Mouse (Mus musculus) spleen, embryonic (tissue): ENCODE data around the gene Hipk2.

Experiments used
- CTCF ChIA-PET: fragments of 350-600 bp; sonication (Branson Sonifier 250); formaldehyde crosslinking; loops from one replicate; lab custom pipeline; 2022; lab: Charles Lee

The Hipk2 gene

GRCm38 (mm10) chr6:38834727-38835126 lies 41.2 kb downstream of the Hipk2 start:
- CTCF ChIA-PET: no interaction called here

GRCm38 (mm10) chr6:38833721-38834120 lies 42.2 kb downstream of the Hipk2 start:
- CTCF ChIA-PET: no interaction called here

- CTCF ChIA-PET: no interaction called here
Observed at GRCm38 (mm10) chr6:38829452-38829851, 46.5 kb downstream of the Hipk2 start.

- CTCF ChIA-PET: no interaction called here
Observed at GRCm38 (mm10) chr6:38828211-38828610, 47.8 kb downstream of the Hipk2 start.

- CTCF ChIA-PET: no interaction called here
Observed at GRCm38 (mm10) chr6:38827435-38827834, 48.5 kb downstream of the Hipk2 start.

- CTCF ChIA-PET: no interaction called here
Observed at GRCm38 (mm10) chr6:38826857-38827256, 49.1 kb downstream of the Hipk2 start.

GRCm38 (mm10) chr6:38825886-38826285 lies 50.1 kb downstream of the Hipk2 start:
- CTCF ChIA-PET: no interaction called here

- CTCF ChIA-PET: no interaction called here
Observed at GRCm38 (mm10) chr6:38823827-38824226, 52.1 kb downstream of the Hipk2 start.

- CTCF ChIA-PET: no interaction called here
Observed at GRCm38 (mm10) chr6:38823164-38823563, 52.8 kb downstream of the Hipk2 start.

- CTCF ChIA-PET: no interaction called here
Observed at GRCm38 (mm10) chr6:38821686-38822085, 54.3 kb downstream of the Hipk2 start.

GRCm38 (mm10) chr6:38820862-38821261 lies 55.1 kb downstream of the Hipk2 start:
- CTCF ChIA-PET: no interaction called here

GRCm38 (mm10) chr6:38816216-38816615 lies 59.7 kb downstream of the Hipk2 start:
- CTCF ChIA-PET: interaction anchor here (0.6 kb wide), 1 partner anchor 106 kb away, joined by 3 read pairs; no protein-coding TSS in a partner anchor

- CTCF ChIA-PET: no interaction called here
Observed at GRCm38 (mm10) chr6:38815582-38815981, 60.4 kb downstream of the Hipk2 start.

GRCm38 (mm10) chr6:38814690-38815089 lies 61.3 kb downstream of the Hipk2 start:
- CTCF ChIA-PET: interaction anchor here (0.6 to 0.7 kb wide), 2 partner anchors 81 to 359 kb away, joined by 3 to 13 read pairs; no protein-coding TSS in a partner anchor

- CTCF ChIA-PET: no interaction called here
Observed at GRCm38 (mm10) chr6:38811459-38812145, 64.4 kb downstream of the Hipk2 start.

- CTCF ChIA-PET: interaction anchor here (0.6 kb wide), 1 partner anchor 260 kb away, joined by 8 read pairs; no protein-coding TSS in a partner anchor
Observed at GRCm38 (mm10) chr6:38810121-38810475, 65.9 kb downstream of the Hipk2 start.

- CTCF ChIA-PET: interaction anchor here (0.6 kb wide), 1 partner anchor 261 kb away, joined by 8 read pairs; no protein-coding TSS in a partner anchor
Observed at GRCm38 (mm10) chr6:38809396-38810120, 66.4 kb downstream of the Hipk2 start.

- CTCF ChIA-PET: no interaction called here
Observed at GRCm38 (mm10) chr6:38808317-38808716, 67.6 kb downstream of the Hipk2 start.

GRCm38 (mm10) chr6:38806963-38807445 lies 69.0 kb downstream of the Hipk2 start:
- CTCF ChIA-PET: no interaction called here

- CTCF ChIA-PET: no interaction called here
Observed at GRCm38 (mm10) chr6:38805612-38806011, 70.4 kb downstream of the Hipk2 start.

GRCm38 (mm10) chr6:38801252-38801651 lies 74.7 kb downstream of the Hipk2 start:
- CTCF ChIA-PET: no interaction called here

- CTCF ChIA-PET: no interaction called here
Observed at GRCm38 (mm10) chr6:38797548-38797947, 78.4 kb downstream of the Hipk2 start.

GRCm38 (mm10) chr6:38796993-38797392 lies 79.0 kb downstream of the Hipk2 start:
- CTCF ChIA-PET: no interaction called here
